Mouse (Mus musculus) midbrain, postnatal 0 days (tissue): ENCODE results near the gene Gm20388. TPM values are rescaled to one million over a fixed set of nuclear protein-coding genes. Genes with fewer than 3 reads are reported as not detected.

Source experiments
- ATAC-seq: fragments of 200-750 bp; cut with Nextera tagmentation; 2 replicates; pipeline ENCODE4 v1.8.0; 2017; ENCODE audit warnings: moderate number of reproducible peaks, mild to moderate bottlenecking, moderate TSS enrichment, moderate library complexity; ENCODE audit not compliant: low FRiP score
- DNase-seq: peaks from one replicate; pipeline ENCODE4 v3.0.0-alpha.2; 2015; ENCODE audit warnings: low spot score
- H3K27ac ChIP-seq: fragments of 300-500 bp; sonication (generic); 2 replicates; pipeline ENCODE4 v1.5.1; 2014; ENCODE audit warnings: low read depth, mild to moderate bottlenecking, low read length, mixed read lengths
- H3K27me3 ChIP-seq: fragments of 300-500 bp; sonication (generic); 2 replicates; pipeline ENCODE4 v1.6.1; 2014; ENCODE audit warnings: low read length, control low read depth, mixed read lengths; ENCODE audit not compliant: insufficient read depth
- H3K36me3 ChIP-seq: fragments of 300-500 bp; sonication (generic); 2 replicates; pipeline ENCODE4 v1.6.1; 2014; ENCODE audit warnings: low read length, control low read depth, mixed read lengths; ENCODE audit not compliant: insufficient read depth
- H3K4me1 ChIP-seq: fragments of 300-500 bp; sonication (generic); 2 replicates; pipeline ENCODE4 v1.6.1; 2014; ENCODE audit warnings: mild to moderate bottlenecking, control low read depth, antibody characterized with exemption, low read length, mixed read lengths; ENCODE audit not compliant: insufficient read depth
- H3K4me2 ChIP-seq: fragments of 300-500 bp; sonication (generic); 2 replicates; pipeline ENCODE4 v1.6.1; 2014; ENCODE audit warnings: low read depth, mild to moderate bottlenecking, low read length, mixed read lengths; ENCODE audit not compliant: poor library complexity, severe bottlenecking
- H3K4me3 ChIP-seq: fragments of 300-500 bp; sonication (generic); 2 replicates; pipeline ENCODE4 v1.5.1; 2014; ENCODE audit warnings: low read depth, mild to moderate bottlenecking, low read length, moderate library complexity
- H3K9ac ChIP-seq: fragments of 300-500 bp; sonication (generic); replicated peaks from 2 replicates; pipeline ENCODE4 v1.6.1; 2014; ENCODE audit warnings: mild to moderate bottlenecking, low read length, moderate library complexity, mixed read lengths; ENCODE audit not compliant: poor library complexity, severe bottlenecking
- H3K9me3 ChIP-seq: fragments of 300-500 bp; sonication (generic); 2 replicates; pipeline ENCODE4 v1.6.1; 2016; ENCODE audit warnings: low read length, control low read depth
- CTCF ChIP-seq: IDR thresholded peaks from 2 replicates; pipeline ENCODE4 v1.5.1; 2016; ENCODE audit warnings: antibody characterized with exemption, mild to moderate bottlenecking
- WGBS: fragments of 180-500 bp; shearing (Covaris S2); extraction: QIAGEN DNeasy Blood & Tissue Kit; methylation state at CpG from one replicate; pipeline ENCODE4 v1.1.7; 2014; 5-methylcytosine and 5-hydroxymethylcytosine counted together
- polyA plus RNA-seq: library from polyadenylated mRNA; unstranded; fragments of >200 nt; fragmentation: Nextera tagmentation; extraction: Ambion mirVana; gene quantifications from 2 replicates; pipeline ENCODE4 v1.2.1, GENCODE M21; 2015
- total RNA-seq: library from RNA; depleted of rRNA; stranded (reverse); fragments of >200 nt; gene quantifications from 2 replicates; pipeline ENCODE4 v1.2.3, GENCODE M21; 2014

Gm20388 gene
- total and polyA plus RNA-seq, 2 experiments from 2014 or later, result 74.2 TPM; not detected in 1

GRCm38 (mm10) chr8:122088631-122089030 is 2178.0 kb downstream of the Gm20388 start:
- no peak overlapping the region for H3K9ac ChIP-seq
- no peak for TF ChIP-seq CTCF
- DNase-seq (no peak), ATAC-seq (no peak)
- H3K27me3 ChIP-seq, result no peaks in the 10 kb centered on the region; the same call in 1 of the 2 replicates
- 81% methylated on average over 16 of the region's 16 CpGs for WGBS
- no peaks in the 10 kb centered on the region for H3K9me3 ChIP-seq
- H3K36me3 ChIP-seq, result no peaks in the 10 kb centered on the region
- H3K4me1 ChIP-seq, result no peaks in the 10 kb centered on the region
- H3K4me2 ChIP-seq, result no peak overlapping the region
- H3K27ac ChIP-seq, result no peak overlapping the region
- H3K4me3 ChIP-seq, result no peak overlapping the region

- DNase-seq, result no peak
- TF ChIP-seq CTCF, result no peak
- 87% methylated on average over 7 of the region's 7 CpGs for WGBS
- Histone ChIP-seq H3K36me3 (no peaks in the 10 kb centered on the region), H3K4me1 (no peaks in the 10 kb centered on the region), H3K27me3 (no peaks in the 10 kb centered on the region; the same call in 1 of the 2 replicates), H3K9ac (no peak overlapping the region), H3K27ac (no peak overlapping the region), H3K4me2 (no peak overlapping the region), H3K9me3 (no peaks in the 10 kb centered on the region), H3K4me3 (no peak overlapping the region)
- ATAC-seq, result no peak
These were observed 2178.6 kb downstream of the Gm20388 start for GRCm38 (mm10) chr8:122089186-122089700.

- WGBS, result 63% methylated on average over 5 of the region's 5 CpGs
- H3K4me1 ChIP-seq, result no peaks in the 10 kb centered on the region
- H3K27ac ChIP-seq, result no peak overlapping the region
- H3K9me3 ChIP-seq, result no peaks in the 10 kb centered on the region
- no peak overlapping the region for H3K4me2 ChIP-seq
- H3K27me3 ChIP-seq, result no peaks in the 10 kb centered on the region
- H3K4me3 ChIP-seq, result no peak overlapping the region
- TF ChIP-seq CTCF, result no peak
- DNase-seq, result no peak
- ATAC-seq, result no peak
- no peaks in the 10 kb centered on the region for H3K36me3 ChIP-seq
- H3K9ac ChIP-seq, result no peak overlapping the region
These were observed 2181.8 kb downstream of the Gm20388 start for GRCm38 (mm10) chr8:122092476-122092875.

GRCm38 (mm10) chr8:122098766-122099165 is 2188.1 kb downstream of the Gm20388 start:
- DNase-seq (no peak), ATAC-seq (no peak)
- 82% methylated on average over 3 of the region's 3 CpGs for WGBS
- H3K9ac ChIP-seq, result no peak overlapping the region
- no peak overlapping the region for H3K27ac ChIP-seq
- no peaks in the 10 kb centered on the region for H3K9me3 ChIP-seq
- no peak overlapping the region for H3K4me3 ChIP-seq
- no peak overlapping the region for H3K4me2 ChIP-seq
- H3K4me1 ChIP-seq, result 0 out of 2 replicates have a peak, but pooled peaks cover 2% of the 10 kb centered on the region
- no peaks in the 10 kb centered on the region for H3K36me3 ChIP-seq
- TF ChIP-seq CTCF, result no peak
- H3K27me3 ChIP-seq, result no peaks in the 10 kb centered on the region

GRCm38 (mm10) chr8:122099711-122100220 is 2189.1 kb downstream of the Gm20388 start:
- no peaks in the 10 kb centered on the region for H3K27me3 ChIP-seq
- H3K36me3 ChIP-seq, result no peaks in the 10 kb centered on the region
- no peak for DNase-seq
- 88% methylated on average over 7 of the region's 7 CpGs for WGBS
- no peaks in the 10 kb centered on the region for H3K9me3 ChIP-seq
- no peak for TF ChIP-seq CTCF
- H3K4me2 ChIP-seq, result no peak overlapping the region
- no peak overlapping the region for H3K9ac ChIP-seq
- H3K4me1 ChIP-seq, result 0 out of 2 replicates have a peak, but pooled peaks cover 2% of the 10 kb centered on the region
- no peak overlapping the region for H3K27ac ChIP-seq
- no peak for ATAC-seq
- H3K4me3 ChIP-seq, result no peak overlapping the region

- Histone ChIP-seq H3K4me2 (no peak overlapping the region), H3K36me3 (no peaks in the 10 kb centered on the region), H3K27ac (no peak overlapping the region), H3K27me3 (no peaks in the 10 kb centered on the region), H3K9me3 (no peaks in the 10 kb centered on the region), H3K9ac (no peak overlapping the region), H3K4me3 (no peak overlapping the region), H3K4me1 (0 out of 2 replicates have a peak, but pooled peaks cover 2% of the 10 kb centered on the region)
- no peak for ATAC-seq
- WGBS, result 66% methylated on average over 5 of the region's 5 CpGs
- no peak for DNase-seq
- TF ChIP-seq CTCF, result no peak
These were observed 2191.2 kb downstream of the Gm20388 start for GRCm38 (mm10) chr8:122101816-122102215.
